Mouse (Mus musculus): ENCODE measurements around the gene Sgsh.
"Not testable (repeated sequence)": the region's sequence is repeated elsewhere in the genome, so short reads cannot be mapped to it uniquely, and the experiment has no call there.

Sgsh gene

DNA sequence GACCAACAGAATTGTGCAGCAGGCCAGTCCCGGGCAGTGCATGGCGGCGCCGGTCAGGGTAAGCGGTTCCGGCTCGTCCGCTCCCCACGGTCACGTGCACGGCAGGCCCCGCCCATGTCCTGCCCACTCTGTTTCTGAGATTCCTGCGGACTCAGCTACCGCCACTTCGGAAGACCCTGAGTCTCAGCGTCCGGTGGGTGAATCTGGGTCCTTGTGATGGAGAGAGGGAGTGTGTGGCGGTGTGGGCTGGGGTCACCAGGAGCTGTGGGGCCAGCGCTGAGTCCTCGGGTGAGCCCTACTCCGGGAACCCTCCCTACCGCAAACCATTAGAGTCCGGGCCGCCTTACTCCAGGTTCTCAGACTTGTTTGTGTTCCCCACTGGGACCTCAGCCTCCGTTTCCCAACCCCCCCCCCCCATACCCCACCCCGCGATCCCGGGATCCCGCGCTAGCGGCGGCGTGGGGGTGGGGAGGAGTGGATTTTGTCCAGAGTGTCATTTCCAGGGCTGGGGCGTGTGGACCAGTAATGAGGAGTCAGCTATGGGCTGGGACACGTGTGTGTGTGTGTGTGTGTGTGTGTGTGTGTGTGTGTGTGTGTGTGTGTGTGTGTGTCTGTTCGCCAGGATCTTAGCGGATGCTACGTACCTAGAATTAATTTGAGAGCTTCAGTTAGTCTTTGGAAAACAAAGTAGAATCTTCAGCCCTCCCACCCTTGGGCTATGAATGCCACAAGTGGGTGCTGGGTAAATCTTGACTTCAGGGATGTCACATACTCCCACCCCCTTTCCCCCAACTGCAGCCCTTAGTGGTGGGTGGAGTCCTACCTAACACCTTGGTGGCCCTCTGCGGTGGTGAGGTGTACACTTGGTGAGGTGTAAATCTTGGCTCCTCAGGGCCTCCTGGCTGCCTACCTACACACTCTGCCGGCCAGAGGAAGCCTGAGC is at the start of gene Sgsh, which contains the start of gene Slc26a11:
TSS of gene Sgsh (minus strand) at position 94 of the 943 bp plus-strand sequence.
TSS of gene Slc26a11 (plus strand) at position 115 of the 943 bp plus-strand sequence.
- peak; percentile 97 for DNase-seq (ENCODE audit: low spot score)

DNA sequence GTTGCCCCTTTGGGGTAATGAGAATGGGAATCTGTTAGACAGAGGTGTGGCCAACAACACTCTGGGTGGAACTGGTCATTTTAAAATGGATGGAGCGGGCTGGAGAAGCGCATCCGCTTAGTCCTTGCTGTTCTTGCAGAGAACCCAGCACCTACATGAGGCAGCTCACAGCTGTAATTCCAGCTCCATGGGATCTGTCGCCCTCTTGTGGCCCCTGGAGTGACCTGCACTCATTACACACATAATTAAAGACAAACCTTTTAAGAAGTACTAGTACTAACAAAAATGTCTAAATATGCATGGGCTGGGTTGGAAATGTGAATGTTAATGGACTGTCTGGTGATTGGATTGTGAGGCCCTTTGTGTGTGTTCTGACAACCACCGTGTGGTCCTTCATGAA is 49.3 kb upstream of the Sgsh start:
- peak; percentile 67 for DNase-seq (ENCODE audit: low spot score)

DNA sequence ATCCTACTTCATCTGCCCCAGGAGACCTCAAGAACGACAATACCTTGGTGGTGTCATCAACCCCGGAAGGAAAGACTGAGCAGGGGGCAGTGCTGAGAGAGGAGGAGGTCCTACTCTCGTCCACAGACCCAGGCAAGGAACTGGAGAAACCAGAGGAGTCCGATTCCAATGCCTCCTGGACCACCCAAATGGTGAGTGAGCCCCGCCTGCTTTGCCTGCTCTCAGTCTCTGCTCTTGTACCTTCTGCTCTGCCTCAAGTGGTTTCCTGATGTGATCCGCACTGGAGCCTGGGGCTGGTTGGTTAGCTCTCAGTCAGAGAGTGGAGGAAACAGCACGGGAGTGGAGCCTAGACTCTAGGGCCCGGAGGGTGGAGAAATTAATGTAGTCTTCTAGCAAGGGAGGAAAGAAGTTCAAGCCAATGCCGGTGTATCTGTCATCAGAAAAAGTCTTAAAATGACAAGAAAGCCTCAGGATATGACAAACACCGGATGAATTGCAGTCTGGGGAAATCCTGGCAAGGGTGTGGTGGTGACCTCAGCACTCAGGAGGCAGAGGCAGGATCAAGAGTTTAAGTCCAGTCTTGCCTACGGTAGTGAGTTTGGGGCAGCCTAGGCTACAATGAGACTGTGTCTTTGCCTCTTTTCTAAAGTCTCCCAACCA is 47.3 kb upstream of the Sgsh start:
- no peak for DNase-seq (ENCODE audit: low spot score)

DNA sequence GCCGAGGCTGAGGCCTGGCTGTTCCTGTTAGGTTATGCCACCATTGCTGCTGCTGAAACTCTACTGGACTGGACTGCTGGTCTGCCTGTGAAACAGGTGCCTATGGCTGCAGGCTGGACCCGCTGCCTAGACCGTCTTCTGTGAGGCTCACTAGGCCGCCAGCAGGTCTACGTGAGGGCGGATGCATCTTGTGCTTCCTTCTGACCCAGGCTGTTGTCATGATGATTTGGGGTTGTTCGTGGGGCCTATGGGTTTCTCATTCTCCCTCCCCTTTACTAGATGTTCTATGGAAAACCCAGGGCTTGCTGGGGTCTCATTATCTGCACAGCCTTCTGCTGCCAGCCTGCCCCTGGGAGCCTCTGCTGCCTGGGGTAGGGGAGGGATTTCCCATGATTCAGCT is 41.1 kb upstream of the Sgsh start:
- no peak for DNase-seq (ENCODE audit: low spot score)

DNA sequence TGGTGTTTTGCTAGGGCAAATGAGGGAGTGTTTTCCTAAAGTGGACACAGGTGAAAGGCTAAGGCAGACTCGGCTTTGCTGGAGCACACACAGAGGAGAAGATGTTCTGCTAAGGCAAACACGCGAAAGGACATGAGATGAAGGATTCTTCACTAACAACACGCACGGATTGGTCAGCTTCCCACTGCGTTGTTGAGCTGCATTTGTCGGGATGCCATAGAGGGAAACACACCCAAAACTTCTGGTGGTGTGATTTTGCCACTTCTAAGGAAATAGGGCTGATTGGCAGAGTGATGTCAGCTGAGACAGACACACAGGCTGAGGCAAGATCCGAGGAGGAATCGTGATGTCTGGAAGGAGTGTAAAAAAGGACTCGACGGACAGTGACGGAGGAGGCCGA is 40.6 kb upstream of the Sgsh start:
- DNase-seq (ENCODE audit: low spot score), result no peak

DNA sequence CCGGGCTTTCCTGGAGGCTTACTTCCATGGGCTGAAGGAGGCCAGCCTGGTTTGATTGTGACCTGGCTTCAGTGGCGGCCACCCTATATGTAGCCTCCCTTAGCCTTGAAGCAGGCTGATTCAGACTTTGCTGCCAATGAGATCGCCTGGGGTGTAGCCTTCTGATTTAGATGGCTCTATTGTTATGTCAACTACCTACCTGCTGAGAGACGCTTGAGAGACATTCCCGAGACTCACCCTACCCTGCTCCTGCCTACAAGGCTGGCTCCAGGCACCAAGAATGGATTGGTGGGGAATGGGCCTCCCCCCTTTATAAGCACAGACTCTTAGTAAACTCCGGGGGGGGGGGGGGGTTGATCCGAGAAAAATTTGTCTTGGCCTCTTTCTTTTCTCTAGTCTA is 40.1 kb upstream of the Sgsh start:
- DNase-seq (ENCODE audit: low spot score), result no peak

DNA sequence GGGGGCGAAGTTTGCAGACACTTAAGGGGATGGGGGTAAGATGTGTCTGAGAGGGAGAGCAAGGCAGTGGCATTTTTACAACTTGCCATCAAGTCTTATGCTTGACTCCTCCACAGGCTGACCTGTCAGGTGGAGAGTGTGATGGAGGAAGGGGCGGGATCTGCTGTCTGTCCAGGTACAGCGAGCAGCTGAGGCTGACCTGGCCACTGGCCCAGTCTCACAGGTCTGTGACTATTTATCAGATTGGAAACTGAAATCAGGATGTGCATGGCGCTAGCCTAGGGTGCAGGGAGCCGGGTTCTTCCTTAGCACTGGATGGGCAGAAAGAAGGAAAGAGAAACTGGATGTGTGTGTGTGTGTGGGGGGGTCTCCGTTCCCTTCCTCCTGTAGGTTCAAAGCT is 38.9 kb upstream of the Sgsh start:
- DNase-seq (ENCODE audit: low spot score), result no peak

DNA sequence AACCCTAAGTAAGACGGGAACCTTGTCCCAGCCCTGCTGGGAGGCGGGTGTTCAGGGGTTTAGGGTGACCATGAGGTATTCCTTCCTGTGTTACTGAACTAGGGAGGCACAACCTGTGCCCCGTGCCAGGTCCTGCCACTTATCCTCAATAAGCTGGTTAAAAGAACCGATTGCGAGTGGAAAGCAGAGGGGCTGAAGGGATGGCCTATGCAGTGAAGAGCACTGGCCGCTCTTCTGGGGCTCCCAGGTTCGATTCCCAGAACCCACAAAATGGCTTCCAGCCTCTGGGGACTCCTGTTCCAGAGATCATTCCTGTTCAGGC is 38.1 kb upstream of the Sgsh start:
- no peak for DNase-seq (ENCODE audit: low spot score)

DNA sequence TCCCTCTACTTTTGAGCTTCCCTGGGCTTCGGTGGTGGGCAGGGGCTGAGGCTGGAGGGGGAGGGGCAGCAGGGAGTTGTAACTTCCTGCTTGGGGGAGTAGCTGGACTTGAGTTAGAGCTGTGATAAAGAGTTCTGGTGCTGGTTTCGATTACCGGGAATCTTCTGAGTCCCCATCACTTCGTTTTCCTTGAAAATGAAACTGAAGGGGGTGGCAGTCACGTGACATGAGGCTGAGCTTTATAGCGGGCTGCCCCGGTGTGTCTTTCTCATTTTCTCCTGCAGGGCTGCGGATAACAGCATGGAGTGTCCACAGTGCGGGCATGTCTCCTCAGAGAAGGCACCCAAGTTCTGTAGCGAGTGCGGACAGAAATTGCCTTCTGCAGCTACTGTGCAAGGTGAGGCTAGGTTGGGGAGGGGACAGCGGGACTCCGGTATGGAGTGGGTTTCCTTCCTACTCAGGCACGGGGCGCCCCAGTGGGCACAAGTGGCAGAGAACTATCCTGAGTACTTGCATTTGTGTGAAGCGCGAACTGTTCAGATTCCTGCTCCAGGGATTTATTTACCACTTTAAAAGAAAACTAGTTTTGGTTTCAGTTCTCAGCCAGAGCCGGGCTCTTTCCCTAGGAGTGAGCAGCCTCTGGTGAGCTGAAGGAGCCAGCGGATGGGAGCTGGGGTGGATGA is 37.6 kb upstream of the Sgsh start, which contains the start of gene Rnf213:
TSS of gene Rnf213 (plus strand) at position 301 of the 683 bp plus-strand sequence.
- DNase-seq (ENCODE audit: low spot score), result peak; percentile 81

DNA sequence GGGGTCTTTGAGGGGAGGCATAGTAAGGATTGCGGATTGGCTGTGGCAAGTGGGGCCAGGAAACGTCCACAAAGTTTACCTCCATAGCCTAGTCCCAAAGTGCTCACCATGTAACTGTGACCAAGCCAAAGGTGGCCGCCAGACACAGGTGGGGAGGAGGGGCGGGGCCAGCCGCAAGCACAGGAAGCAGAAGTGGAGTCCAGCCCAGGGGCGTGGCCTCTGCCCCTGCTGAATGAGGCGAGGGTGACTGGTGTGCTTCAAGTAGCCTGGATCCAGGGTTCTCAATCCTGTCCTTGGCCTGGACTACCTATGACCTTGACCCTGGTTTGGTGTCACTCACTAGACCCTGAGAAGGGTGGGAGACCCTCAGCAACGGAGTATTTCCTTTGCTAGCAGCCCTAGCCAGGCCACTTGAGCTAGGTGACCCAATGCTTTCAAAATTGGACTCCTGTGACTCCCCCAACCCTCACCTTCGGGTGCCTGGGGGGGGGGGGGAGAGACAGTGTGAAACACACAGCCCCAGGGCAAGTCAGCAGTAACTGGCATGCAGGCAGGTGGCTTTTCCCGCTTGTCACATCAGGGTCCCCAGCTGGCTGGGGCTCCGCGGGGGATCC is 36.8 kb upstream of the Sgsh start:
- peak; percentile 89 for DNase-seq (ENCODE audit: low spot score)

DNA sequence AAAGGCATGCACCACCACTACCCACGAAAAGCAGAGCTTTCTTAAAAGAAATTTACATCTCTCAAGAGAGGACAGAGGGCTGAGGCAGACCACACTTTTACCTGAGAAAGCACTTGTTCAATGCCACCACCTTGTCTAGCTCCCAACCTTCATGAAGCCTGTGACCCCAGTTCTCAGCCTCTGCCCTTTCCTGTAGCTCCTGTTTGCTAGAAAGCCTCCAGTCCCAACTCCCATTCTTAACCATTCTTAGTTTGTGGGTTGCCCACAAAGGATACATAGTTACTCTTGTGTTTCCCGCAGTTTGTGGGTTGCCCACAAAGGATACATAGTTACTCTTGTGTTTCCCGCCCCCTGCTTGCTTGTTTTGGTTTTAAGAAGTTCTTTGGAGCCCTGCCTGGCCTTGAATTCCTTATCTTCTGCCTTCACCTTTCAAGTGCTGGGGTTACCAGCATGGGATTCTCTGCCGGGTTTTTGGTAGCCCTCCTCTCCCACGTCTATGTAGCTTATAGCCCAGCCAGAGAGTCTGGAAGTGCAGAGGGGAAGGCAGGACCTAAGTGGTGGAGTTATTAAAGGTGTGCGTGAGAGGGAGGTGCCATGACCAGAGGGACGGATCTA is 36.2 kb upstream of the Sgsh start:
- peak; percentile 66 for DNase-seq (ENCODE audit: low spot score)

DNA sequence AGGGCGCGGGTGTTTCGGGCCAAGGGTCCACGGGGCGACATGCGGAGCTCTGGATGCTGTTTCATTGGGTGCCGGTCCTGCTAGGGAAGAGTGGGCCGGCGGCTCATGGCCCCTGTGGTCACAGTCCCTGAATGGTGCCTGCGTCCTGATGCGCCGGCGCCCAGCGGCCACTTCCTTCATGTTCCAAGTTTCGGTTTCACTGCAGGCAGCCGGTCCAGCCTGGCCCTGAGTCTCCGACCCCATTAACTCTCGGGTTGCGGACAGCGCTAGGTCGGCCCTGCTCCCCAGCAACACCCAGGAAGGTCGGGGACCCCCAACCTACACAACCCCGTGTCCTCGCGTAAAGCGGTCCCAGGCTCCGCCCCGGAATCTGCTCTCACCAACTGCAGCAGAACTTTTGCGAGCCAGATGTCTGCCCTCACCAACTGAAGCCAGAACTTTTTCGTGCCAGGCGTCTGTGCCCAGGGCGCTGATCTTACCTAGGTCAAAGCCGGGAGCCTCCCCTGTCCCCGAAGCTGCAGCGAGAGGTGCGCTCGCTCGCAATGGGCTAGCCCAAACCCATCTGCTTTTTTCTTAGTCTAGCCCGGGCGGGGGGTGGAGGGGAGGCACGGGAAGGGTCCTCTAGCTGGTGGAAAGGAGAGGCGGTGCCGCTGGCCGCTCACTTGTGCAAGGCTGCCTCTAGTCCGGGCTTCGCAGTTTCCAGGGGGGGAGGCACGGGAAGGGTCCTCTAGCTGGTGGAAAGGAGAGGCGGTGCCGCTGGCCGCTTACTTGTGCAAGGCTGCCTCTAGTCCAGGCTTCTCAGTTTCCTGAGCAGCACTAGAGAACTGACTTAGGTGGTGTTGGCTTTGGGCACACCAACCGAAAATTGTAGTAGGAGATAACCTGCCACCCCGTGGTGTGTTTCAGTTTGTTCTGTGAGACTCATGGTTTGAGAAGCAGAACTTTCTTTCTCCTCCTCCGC is 35.2 kb upstream of the Sgsh start:
- peak; percentile 82 for DNase-seq (ENCODE audit: low spot score)

DNA sequence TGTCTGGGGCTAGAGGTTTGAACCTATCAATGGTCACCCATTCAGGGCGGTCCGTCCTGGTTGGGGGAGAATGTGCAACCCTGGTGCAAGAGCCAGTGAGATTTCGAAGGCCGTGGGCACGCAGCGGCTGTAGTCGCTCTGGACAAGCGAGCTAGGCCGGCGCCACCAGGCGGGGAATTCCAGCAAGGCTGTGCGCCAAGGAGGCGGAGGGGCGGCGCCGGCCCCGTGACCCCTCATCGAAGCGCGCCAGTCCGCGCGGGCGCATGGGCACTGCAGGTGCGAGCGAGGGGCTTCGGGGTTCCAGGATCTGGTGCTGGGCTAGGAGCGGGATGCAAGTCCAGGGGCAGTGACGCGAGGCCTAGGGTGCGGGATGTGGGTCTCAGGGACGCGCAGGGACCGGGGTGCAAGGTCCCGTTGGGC is 34.5 kb upstream of the Sgsh start:
- DNase-seq (ENCODE audit: low spot score), result peak; percentile 92

DNA sequence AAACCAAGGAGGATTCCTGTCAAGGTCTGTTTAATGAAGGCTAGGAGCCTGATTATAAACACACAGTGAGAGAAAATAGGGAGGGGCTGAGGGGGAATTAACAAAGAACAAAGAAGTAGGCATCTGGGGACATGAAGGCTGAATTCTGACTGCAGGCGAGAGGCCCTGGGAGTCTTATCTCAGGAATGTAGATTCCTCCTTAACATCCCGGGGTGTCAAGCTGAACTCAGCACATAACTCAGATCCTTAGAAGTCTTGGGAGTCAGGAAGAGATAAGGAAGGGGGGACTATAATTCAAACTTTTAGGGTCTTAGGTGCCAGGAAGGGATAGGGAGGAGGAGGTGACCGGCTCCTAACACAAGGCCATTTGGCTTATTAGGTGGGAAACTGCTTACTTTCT is 31.9 kb upstream of the Sgsh start:
- DNase-seq (ENCODE audit: low spot score), result not testable (repeated sequence)

DNA sequence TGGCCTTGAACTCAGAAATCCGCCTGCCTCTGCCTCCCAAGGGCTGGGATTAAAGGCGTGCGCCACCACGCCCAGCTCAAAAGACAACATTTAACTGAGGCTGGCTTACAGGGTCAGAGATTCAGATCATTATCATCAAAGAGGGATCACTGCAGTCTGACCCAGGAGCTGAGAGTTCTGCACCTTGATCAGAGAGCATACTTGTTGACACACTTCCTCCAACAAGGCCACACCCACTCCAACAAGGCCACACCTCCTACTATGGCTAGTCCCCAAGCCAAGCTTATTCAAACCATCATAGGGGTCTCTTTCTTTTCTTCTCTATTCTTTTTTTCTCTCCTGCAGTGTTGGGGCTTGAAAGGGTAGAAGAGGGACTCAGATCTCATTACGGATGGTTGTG is 31.0 kb upstream of the Sgsh start:
- no peak for DNase-seq (ENCODE audit: low spot score)

DNA sequence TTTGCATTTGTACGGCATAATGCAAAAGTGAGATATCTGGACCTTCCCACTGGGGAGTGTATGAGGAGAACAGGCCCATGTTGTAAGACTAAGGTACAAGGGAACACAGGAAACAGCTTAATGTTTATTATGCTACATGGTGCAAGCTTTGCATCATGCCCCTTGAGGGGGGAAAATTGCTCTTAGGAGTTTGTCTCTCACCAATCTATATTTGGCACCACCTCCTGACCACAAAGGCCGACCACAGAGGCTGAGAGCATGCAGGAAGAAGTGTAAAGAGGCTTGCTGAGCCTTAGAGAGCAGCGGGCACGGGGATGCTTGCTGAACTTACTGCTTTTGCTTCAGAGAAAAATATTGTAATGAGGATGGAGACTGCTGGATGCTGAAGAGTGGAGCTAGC is 29.6 kb upstream of the Sgsh start:
- DNase-seq (ENCODE audit: low spot score), result no peak

DNA sequence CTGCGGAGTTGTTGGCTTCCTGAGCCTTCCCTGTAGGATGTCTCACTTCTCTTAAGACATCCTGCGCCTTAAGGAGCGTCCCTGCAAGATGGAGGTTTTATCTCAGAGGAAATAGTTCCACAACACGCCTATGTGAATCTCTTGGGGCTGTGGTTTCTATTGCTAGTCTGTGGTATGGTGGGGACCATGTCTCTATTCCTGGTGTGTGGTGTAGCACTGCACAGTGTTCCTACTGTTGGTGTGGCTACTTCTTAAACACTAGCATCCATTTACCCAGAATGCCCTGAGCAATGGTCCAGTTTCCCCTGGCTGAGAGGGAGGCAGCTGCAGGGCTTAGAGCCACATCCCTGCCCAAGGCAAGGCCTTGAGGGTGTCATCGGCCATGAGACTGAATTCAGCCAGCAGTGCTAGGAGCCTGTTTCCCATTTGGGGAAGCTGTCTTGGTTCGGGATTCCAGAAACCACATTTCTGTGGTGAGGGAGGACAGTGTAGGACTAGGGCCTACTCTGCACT is 27.1 kb upstream of the Sgsh start:
- DNase-seq (ENCODE audit: low spot score), result no peak

DNA sequence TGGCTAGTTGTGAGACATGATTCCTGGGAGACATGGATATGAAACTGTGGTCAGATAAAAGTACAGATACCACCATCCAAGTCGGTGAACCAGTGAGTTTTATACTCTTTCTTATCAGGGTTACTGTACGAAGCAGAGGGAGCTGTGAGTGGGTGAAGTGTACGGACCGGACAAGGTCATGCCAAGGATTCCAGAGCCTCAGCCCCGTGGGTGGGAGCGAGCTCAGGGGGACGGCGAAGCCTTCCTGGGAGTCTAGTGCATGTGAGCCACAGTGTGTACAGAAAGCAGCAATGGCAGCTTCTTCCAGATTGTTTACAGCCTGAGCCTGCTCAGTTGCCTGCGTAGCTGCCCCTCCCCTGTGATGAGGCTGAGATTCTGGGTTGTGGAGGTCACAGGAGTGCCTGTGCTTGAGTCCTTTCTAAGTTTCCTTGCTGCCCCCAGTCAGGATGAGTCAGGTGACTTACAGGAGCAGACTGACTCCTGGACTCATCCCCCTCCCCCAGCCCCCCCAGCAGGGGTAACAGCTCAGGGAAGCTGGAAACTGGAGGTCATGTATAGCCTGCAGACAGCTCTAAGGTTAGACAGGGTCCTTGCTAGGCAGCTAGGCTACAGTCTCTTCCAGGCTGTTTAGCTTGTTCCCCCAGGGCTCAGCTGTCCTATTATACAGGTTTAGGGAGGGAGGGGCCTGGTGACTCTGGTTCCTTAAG is 26.4 kb upstream of the Sgsh start:
- no peak for DNase-seq (ENCODE audit: low spot score)

DNA sequence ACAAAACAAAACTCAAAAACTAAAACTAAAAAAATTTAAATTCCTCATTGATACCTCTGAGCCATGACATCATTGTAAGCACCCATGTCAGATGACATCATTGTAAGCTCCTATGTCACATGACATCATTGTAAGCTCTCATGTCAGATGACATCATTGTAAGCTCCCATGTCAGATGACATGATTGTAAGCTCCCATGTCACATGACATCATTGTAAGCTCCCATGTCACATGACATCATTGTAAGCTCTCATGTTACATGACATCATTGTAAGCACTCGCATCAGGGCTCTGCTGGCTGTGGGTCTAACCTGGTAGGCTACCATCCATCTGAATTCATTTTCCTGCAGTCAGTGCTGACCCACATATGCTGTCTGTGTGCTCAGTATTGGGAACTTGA is 23.2 kb upstream of the Sgsh start:
- no peak for DNase-seq (ENCODE audit: low spot score)

DNA sequence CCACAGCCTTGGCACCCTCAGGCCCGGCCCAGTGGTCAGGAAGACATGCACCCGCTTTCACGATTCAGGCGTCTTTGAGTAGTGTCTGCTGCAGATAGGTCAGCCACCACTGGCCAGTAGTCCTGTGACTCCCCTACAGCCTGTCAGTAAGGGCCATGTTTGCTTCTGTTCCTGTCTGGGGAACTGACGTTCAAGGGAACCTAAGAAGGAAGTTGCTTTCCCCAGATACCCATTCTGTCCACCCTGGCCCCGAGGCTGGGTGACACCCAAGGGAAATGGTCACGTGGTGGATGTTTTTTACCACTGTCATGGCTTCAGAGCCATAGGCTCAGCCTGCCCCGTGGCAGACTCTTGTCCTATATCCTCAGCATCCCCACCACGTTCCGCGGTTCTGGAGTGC is 22.0 kb upstream of the Sgsh start:
- DNase-seq (ENCODE audit: low spot score), result no peak

All from testis, postnatal 10 days (tissue).